In the genomic region with DNA sequence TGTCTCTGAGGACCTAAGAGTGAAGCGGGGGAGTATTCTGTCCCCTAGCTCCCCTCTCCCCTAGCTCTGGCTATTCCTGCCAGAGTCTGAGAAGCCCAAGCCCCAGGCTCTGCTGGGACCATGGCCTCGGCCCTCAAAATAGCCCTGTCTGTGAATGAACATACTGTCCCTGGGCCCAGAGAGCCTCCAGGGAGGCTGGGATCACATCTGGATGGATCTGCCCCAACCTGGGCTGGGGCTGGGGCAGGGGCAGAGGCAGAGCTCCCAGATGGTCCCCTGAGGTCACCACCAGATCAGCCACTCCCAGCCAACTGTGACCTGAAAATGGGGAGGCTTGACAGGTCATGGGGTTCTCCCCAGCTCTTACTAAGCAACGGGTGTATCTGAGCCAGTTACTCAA, we compare ENCODE assay signal across 13 mouse cellular contexts.
"Had no signal": no experiment of that assay in that cellular context is flagged by ENCODE, and none has a peak within 500 bp of the region (broad histone marks: within the 10 kb centered on the region; RNA-seq: fewer than 3 reads in every experiment).

No protein-coding gene starts in this region.

- H3K36me3 ChIP-seq: limb, embryonic 12.5 days; liver, embryonic 13.5 days; midbrain, embryonic 12.5 days; neural tube, embryonic 13.5 days had no signal

- H3K4me2 ChIP-seq: limb, embryonic 12.5 days; liver, embryonic 13.5 days; midbrain, embryonic 12.5 days; neural tube, embryonic 13.5 days had no signal

- H3K9me3 ChIP-seq: limb, embryonic 12.5 days; liver, embryonic 13.5 days; midbrain, embryonic 12.5 days; neural tube, embryonic 13.5 days had no signal

- H3K4me3 ChIP-seq: layer of hippocampus, adult 2 months; limb, embryonic 12.5 days; liver, embryonic 13.5 days; midbrain, embryonic 12.5 days; neural tube, embryonic 13.5 days had no signal

- H3K27ac ChIP-seq: layer of hippocampus, adult 2 months; limb, embryonic 12.5 days; liver, embryonic 13.5 days; midbrain, embryonic 12.5 days; neural tube, embryonic 13.5 days had no signal

- H3K9ac ChIP-seq: limb, embryonic 12.5 days; liver, embryonic 13.5 days; liver, postnatal 0 days; midbrain, embryonic 12.5 days; neural tube, embryonic 13.5 days had no signal

- DNase-seq: kidney, postnatal 10 days; kidney, postnatal 4 days; liver; liver, embryonic 13.5 days; liver, postnatal 0 days; retina, postnatal 1 day; thymus, adult 18-20 months; thymus, postnatal 25 days had no signal

- ATAC-seq: liver, postnatal 0 days; midbrain, embryonic 16.5 days had no signal
